Mouse (Mus musculus) neural tube, embryonic 15.5 days (tissue): ENCODE results near the gene Etv6. TPM values are rescaled to one million over a fixed set of nuclear protein-coding genes. Genes with fewer than 3 reads are reported as not detected.

Experiments used
- ATAC-seq: fragments of 200-750 bp; cut with Nextera tagmentation; 2 replicates; pipeline ENCODE4 v1.8.0; 2017; ENCODE audit warnings: mild to moderate bottlenecking, moderate TSS enrichment, moderate library complexity; ENCODE audit not compliant: low FRiP score
- H3K27ac ChIP-seq: fragments of 300-500 bp; sonication (generic); replicated peaks from 2 replicates; pipeline ENCODE4 v1.5.1; 2015; ENCODE audit warnings: mild to moderate bottlenecking, inconsistent platforms
- H3K27me3 ChIP-seq: fragments of 300-500 bp; sonication (generic); replicated peaks from 2 replicates; pipeline ENCODE4 v1.6.1; 2015; ENCODE audit warnings: inconsistent platforms
- H3K36me3 ChIP-seq: fragments of 300-500 bp; sonication (generic); 2 replicates; pipeline ENCODE4 v1.6.1; 2015; ENCODE audit warnings: inconsistent platforms
- H3K4me1 ChIP-seq: fragments of 300-500 bp; sonication (generic); 2 replicates; pipeline ENCODE4 v1.6.1; 2015; ENCODE audit warnings: inconsistent platforms
- H3K4me2 ChIP-seq: fragments of 300-500 bp; sonication (generic); 2 replicates; pipeline ENCODE4 v1.6.1; 2015; ENCODE audit warnings: inconsistent platforms, mild to moderate bottlenecking, moderate library complexity
- H3K4me3 ChIP-seq: fragments of 300-500 bp; sonication (generic); replicated peaks from 2 replicates; pipeline ENCODE4 v1.5.1; 2015; ENCODE audit warnings: mild to moderate bottlenecking, inconsistent platforms
- H3K9ac ChIP-seq: fragments of 300-500 bp; sonication (generic); replicated peaks from 2 replicates; pipeline ENCODE4 v1.6.1; 2015; ENCODE audit warnings: mild to moderate bottlenecking, inconsistent platforms
- H3K9me3 ChIP-seq: fragments of 300-500 bp; sonication (generic); replicated peaks from 2 replicates; pipeline ENCODE4 v1.6.1; 2016; ENCODE audit warnings: inconsistent platforms
- WGBS: fragments of 180-500 bp; shearing (Covaris S2); methylation state at CpG from one replicate; pipeline ENCODE4 v1.1.7; 2015; ENCODE audit warnings: mixed read lengths; 5-methylcytosine and 5-hydroxymethylcytosine counted together
- polyA plus RNA-seq: library from polyadenylated mRNA; unstranded; fragments of >200 nt; fragmentation: Nextera tagmentation; extraction: Ambion mirVana; gene quantifications from 2 replicates; pipeline ENCODE4 v1.2.1, GENCODE M21; 2015

Etv6 gene
- polyA plus RNA-seq, 1 experiment from 2014 or later = 5.8 TPM

- Histone ChIP-seq H3K4me1 (peaks cover 32% of the 10 kb centered on the region), H3K4me2 (no peak overlapping the region), H3K27me3 (no peaks in the 10 kb centered on the region), H3K9ac (no peak overlapping the region), H3K36me3 (no peaks in the 10 kb centered on the region), H3K4me3 (no peak overlapping the region), H3K9me3 (no peaks in the 10 kb centered on the region), H3K27ac (no peak overlapping the region)
- no peak for ATAC-seq
- WGBS = 75% methylated on average over 12 of the region's 12 CpGs
Measured at GRCm38 (mm10) chr6:134060811-134061210, 25.3 kb downstream of the Etv6 start.

- Histone ChIP-seq H3K27ac (no peak overlapping the region), H3K4me1 (peaks cover 5% of the 10 kb centered on the region; the same call in 1 of the 2 replicates), H3K9ac (no peak overlapping the region), H3K9me3 (no peaks in the 10 kb centered on the region), H3K4me3 (no peak overlapping the region), H3K36me3 (no peaks in the 10 kb centered on the region), H3K27me3 (no peaks in the 10 kb centered on the region), H3K4me2 (no peak overlapping the region)
- no peak for ATAC-seq
- 88% methylated on average over 11 of the region's 11 CpGs for WGBS
Measured at GRCm38 (mm10) chr6:134065018-134065725, 29.7 kb downstream of the Etv6 start.

GRCm38 (mm10) chr6:134066112-134066511, 30.6 kb downstream of the Etv6 start:
- WGBS = 76% methylated on average over 6 of the region's 6 CpGs
- Histone ChIP-seq H3K9ac (no peak overlapping the region), H3K4me1 (peaks cover 5% of the 10 kb centered on the region; the same call in 1 of the 2 replicates), H3K27ac (no peak overlapping the region), H3K4me2 (no peak overlapping the region), H3K36me3 (no peaks in the 10 kb centered on the region), H3K9me3 (no peaks in the 10 kb centered on the region), H3K4me3 (no peak overlapping the region), H3K27me3 (no peaks in the 10 kb centered on the region)
- ATAC-seq = no peak

- Histone ChIP-seq H3K27me3 (no peaks in the 10 kb centered on the region), H3K9ac (no peak overlapping the region), H3K4me2 (no peak overlapping the region), H3K4me3 (no peak overlapping the region), H3K27ac (no peak overlapping the region), H3K9me3 (no peaks in the 10 kb centered on the region), H3K36me3 (no peaks in the 10 kb centered on the region), H3K4me1 (peaks cover 5% of the 10 kb centered on the region; the same call in 1 of the 2 replicates)
- ATAC-seq = no peak
- WGBS = 91% methylated on average over 4 of the region's 4 CpGs
Measured at GRCm38 (mm10) chr6:134066996-134067395, 31.5 kb downstream of the Etv6 start.

- 96% methylated on average over 8 of the region's 8 CpGs for WGBS
- ATAC-seq = no peak
- Histone ChIP-seq H3K36me3 (no peaks in the 10 kb centered on the region), H3K4me1 (peaks cover 5% of the 10 kb centered on the region; the same call in 1 of the 2 replicates), H3K9ac (no peak overlapping the region), H3K27me3 (no peaks in the 10 kb centered on the region), H3K27ac (no peak overlapping the region), H3K4me2 (no peak overlapping the region), H3K4me3 (no peak overlapping the region), H3K9me3 (no peaks in the 10 kb centered on the region)
Measured at GRCm38 (mm10) chr6:134067536-134067935, 32.0 kb downstream of the Etv6 start.

GRCm38 (mm10) chr6:134072439-134072838, 36.9 kb downstream of the Etv6 start:
- H3K27me3 ChIP-seq = no peaks in the 10 kb centered on the region
- whole genome bisulfite sequencing = 87% methylated on average over 7 of the region's 7 CpGs
- no peak for ATAC-seq

GRCm38 (mm10) chr6:134072906-134073305, 37.4 kb downstream of the Etv6 start:
- WGBS = 92% methylated on average over 6 of the region's 6 CpGs
- ATAC-seq = no peak
- no peak overlapping the region for H3K4me3 ChIP-seq
- no peaks in the 10 kb centered on the region for H3K36me3 ChIP-seq
- no peaks in the 10 kb centered on the region for H3K9me3 ChIP-seq
- no peak overlapping the region for H3K9ac ChIP-seq
- H3K27ac ChIP-seq = no peak overlapping the region
- no peaks in the 10 kb centered on the region for H3K27me3 ChIP-seq
- no peak overlapping the region for H3K4me2 ChIP-seq
- no peaks in the 10 kb centered on the region for H3K4me1 ChIP-seq

More at GRCm38 (mm10) chr6:134072439-134072838, 36.9 kb downstream of the Etv6 start:
- Histone ChIP-seq H3K4me3 (no peak overlapping the region), H3K27ac (no peak overlapping the region), H3K9me3 (no peaks in the 10 kb centered on the region), H3K36me3 (no peaks in the 10 kb centered on the region), H3K4me1 (no peaks in the 10 kb centered on the region), H3K9ac (no peak overlapping the region), H3K4me2 (no peak overlapping the region)

GRCm38 (mm10) chr6:134074353-134074752, 38.9 kb downstream of the Etv6 start:
- WGBS = 100% methylated on average over 1 of the region's 1 CpGs
- Histone ChIP-seq H3K27ac (no peak overlapping the region), H3K9ac (no peak overlapping the region)

GRCm38 (mm10) chr6:134075031-134075430, 39.5 kb downstream of the Etv6 start:
- Histone ChIP-seq H3K27me3 (no peaks in the 10 kb centered on the region), H3K4me3 (no peak overlapping the region), H3K36me3 (no peaks in the 10 kb centered on the region), H3K9ac (no peak overlapping the region), H3K9me3 (no peaks in the 10 kb centered on the region), H3K27ac (no peak overlapping the region), H3K4me2 (no peak overlapping the region), H3K4me1 (0 out of 2 replicates have a peak, but pooled peaks cover 3% of the 10 kb centered on the region)
- ATAC-seq = no peak
- 90% methylated on average over 6 of the region's 6 CpGs for WGBS

More at GRCm38 (mm10) chr6:134074353-134074752, 38.9 kb downstream of the Etv6 start:
- Histone ChIP-seq H3K9me3 (no peaks in the 10 kb centered on the region), H3K27me3 (no peaks in the 10 kb centered on the region), H3K4me1 (0 out of 2 replicates have a peak, but pooled peaks cover 3% of the 10 kb centered on the region), H3K4me2 (no peak overlapping the region), H3K36me3 (no peaks in the 10 kb centered on the region), H3K4me3 (no peak overlapping the region)
- ATAC-seq = no peak

GRCm38 (mm10) chr6:134078016-134078415, 42.5 kb downstream of the Etv6 start:
- Histone ChIP-seq H3K9ac (no peak overlapping the region), H3K27ac (no peak overlapping the region), H3K27me3 (no peaks in the 10 kb centered on the region), H3K4me2 (no peak overlapping the region), H3K4me1 (0 out of 2 replicates have a peak, but pooled peaks cover 3% of the 10 kb centered on the region), H3K9me3 (no peaks in the 10 kb centered on the region), H3K36me3 (no peaks in the 10 kb centered on the region), H3K4me3 (no peak overlapping the region)
- WGBS = 95% methylated on average over 6 of the region's 6 CpGs
- ATAC-seq = no peak

- H3K4me3 ChIP-seq = no peak overlapping the region
- H3K36me3 ChIP-seq = no peaks in the 10 kb centered on the region
- WGBS = 63% methylated on average over 9 of the region's 9 CpGs
- H3K27me3 ChIP-seq = no peaks in the 10 kb centered on the region
- no peak for ATAC-seq
- H3K9me3 ChIP-seq = no peaks in the 10 kb centered on the region
- H3K9ac ChIP-seq = no peak overlapping the region
- no peak overlapping the region for H3K4me2 ChIP-seq
- H3K27ac ChIP-seq = peak overlapping the region; percentile 33; the same call in 1 of the 2 replicates
- H3K4me1 ChIP-seq = 0 out of 2 replicates have a peak, but pooled peaks cover 3% of the 10 kb centered on the region
Measured at GRCm38 (mm10) chr6:134079112-134079511, 43.6 kb downstream of the Etv6 start.

GRCm38 (mm10) chr6:134079563-134079962, 44.1 kb downstream of the Etv6 start:
- H3K27me3 ChIP-seq = no peaks in the 10 kb centered on the region
- no peak overlapping the region for H3K27ac ChIP-seq
- no peak for ATAC-seq
- H3K9ac ChIP-seq = no peak overlapping the region
- no peaks in the 10 kb centered on the region for H3K36me3 ChIP-seq
- H3K4me3 ChIP-seq = no peak overlapping the region
- WGBS = 84% methylated on average over 2 of the region's 2 CpGs
- no peak overlapping the region for H3K4me2 ChIP-seq
- 0 out of 2 replicates have a peak, but pooled peaks cover 3% of the 10 kb centered on the region for H3K4me1 ChIP-seq
- H3K9me3 ChIP-seq = no peaks in the 10 kb centered on the region
